Comparison of ENCODE assay signal across 21 mouse cellular contexts in the genomic region with DNA sequence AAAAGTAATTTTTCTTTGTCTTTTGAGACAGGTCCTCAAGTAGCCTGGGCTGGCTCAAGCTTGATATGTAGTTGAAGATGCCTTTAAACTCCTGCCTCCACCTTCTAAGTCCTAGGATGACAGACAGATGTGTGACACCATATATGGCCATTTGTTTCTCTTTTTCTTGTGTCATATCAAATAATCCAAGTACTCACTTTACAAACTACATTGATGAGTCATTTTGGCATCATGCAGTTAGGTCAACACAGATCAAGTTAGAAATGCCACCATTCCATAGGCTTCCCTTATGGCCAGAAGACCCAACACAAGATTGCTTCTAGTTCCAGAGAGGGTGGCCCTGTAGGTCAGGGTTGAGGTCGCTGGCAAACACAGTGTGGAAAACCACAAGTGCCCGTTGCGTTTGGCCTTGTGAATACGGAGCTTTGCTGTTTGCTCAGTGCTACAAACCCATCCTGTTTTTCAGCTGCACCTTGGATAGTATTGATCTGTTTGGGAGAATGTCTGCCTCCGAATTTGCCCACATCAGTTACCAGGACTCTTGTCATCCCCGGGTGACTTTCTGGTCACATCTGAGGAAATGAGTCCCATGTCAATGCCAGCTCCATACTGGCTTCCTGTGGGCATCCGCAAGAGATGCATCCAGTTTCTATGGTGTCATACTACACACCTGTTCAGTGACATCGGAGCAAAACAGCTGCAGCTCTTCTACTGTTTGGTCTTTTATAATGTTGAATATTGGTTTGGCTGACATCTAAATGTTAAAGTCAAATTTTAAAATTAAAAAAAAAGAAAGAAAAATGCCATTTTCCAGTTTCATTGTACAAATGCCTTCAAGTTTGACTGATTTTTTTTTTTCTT. TPM values are rescaled to one million over a fixed set of nuclear protein-coding genes. Genes with fewer than 3 reads are reported as not detected.
DNase-seq lines count a peak whose midpoint lies in the region; ATAC-seq lines count a peak whose summit lies in the region.
"Had no signal": no experiment of that assay in that cellular context is flagged by ENCODE, and none has a peak within 500 bp of the region (broad histone marks: within the 10 kb centered on the region; RNA-seq: fewer than 3 reads in every experiment).

No protein-coding gene starts in this region.

- H3K4me1 ChIP-seq in liver, embryonic 15.5 days (replicated peaks) = no peaks in the 10 kb centered on the region; the same call in 1 of the 2 replicates
- H3K4me1 ChIP-seq in kidney, embryonic 15.5 days = peaks cover 25% of the 10 kb centered on the region
- peaks cover 22% of the 10 kb centered on the region for H3K4me1 ChIP-seq in embryonic facial prominence, embryonic 10.5 days
- H3K4me1 ChIP-seq: embryonic facial prominence, embryonic 12.5 days had no signal

- ATAC-seq in liver, embryonic 15.5 days (ENCODE audit: insufficient read depth) = peak; percentile 45; the same call in 1 of the 2 replicates
- no peak for ATAC-seq in kidney, embryonic 15.5 days (replicated peaks; ENCODE audit: low FRiP score)
- ATAC-seq: CD4-positive, CD25-positive, alpha-beta regulatory T cell, adult 4 months; forebrain, embryonic 15.5 days had no signal

- no peaks in the 10 kb centered on the region for H3K36me3 ChIP-seq in liver, embryonic 15.5 days (replicated peaks)
- H3K36me3 ChIP-seq in kidney, embryonic 15.5 days = no peaks in the 10 kb centered on the region
- H3K36me3 ChIP-seq in embryonic facial prominence, embryonic 10.5 days (replicated peaks) = no peaks in the 10 kb centered on the region
- H3K36me3 ChIP-seq: embryonic facial prominence, embryonic 12.5 days; forebrain, embryonic 15.5 days; G1E; heart, embryonic 15.5 days had no signal

- H3K4me2 ChIP-seq in liver, embryonic 15.5 days = no peak overlapping the region
- H3K4me2 ChIP-seq in kidney, embryonic 15.5 days = no peak overlapping the region
- H3K4me2 ChIP-seq: embryonic facial prominence, embryonic 12.5 days; forebrain, embryonic 15.5 days; heart, embryonic 11.5 days; heart, embryonic 15.5 days; hindbrain, embryonic 14.5 days had no signal

- H3K27ac ChIP-seq in liver, embryonic 15.5 days (replicated peaks) = no peak overlapping the region
- H3K27ac ChIP-seq in kidney, embryonic 15.5 days = no peak overlapping the region
- no peak overlapping the region for H3K27ac ChIP-seq in embryonic facial prominence, embryonic 10.5 days (replicated peaks)
- H3K27ac ChIP-seq: embryonic facial prominence, embryonic 12.5 days; forebrain, embryonic 15.5 days; heart, embryonic 15.5 days; hindbrain, embryonic 14.5 days had no signal

- DNase-seq in heart, adult 11 months = peak; percentile 88
- DNase-seq in heart, adult 9 months (ENCODE audit: low spot score in 2 of 2) = no peak
- peak; percentile 3 for DNase-seq in NIH3T3 (ENCODE audit: low read depth)
- DNase-seq in spleen, postnatal 36 days (ENCODE audit: low spot score in 2 of 2) = no peak
- no peak for DNase-seq in embryonic facial prominence, embryonic 10.5 days (ENCODE audit: low spot score)
- DNase-seq: adrenal gland, postnatal 25 days; cerebellum, adult 2 months; cerebellum, postnatal 10 days; embryo, embryonic 11 days; gastrocnemius, postnatal 36 days; heart, adult 18-20 months; heart, postnatal 14 days had no signal

- H3K9ac ChIP-seq in liver, embryonic 15.5 days = no peak overlapping the region
- no peak overlapping the region for H3K9ac ChIP-seq in kidney, embryonic 15.5 days
- H3K9ac ChIP-seq: embryonic facial prominence, embryonic 12.5 days; forebrain, embryonic 15.5 days; heart, embryonic 15.5 days; hindbrain, embryonic 14.5 days had no signal

- H3K9me3 ChIP-seq in liver, embryonic 15.5 days (replicated peaks) = no peaks in the 10 kb centered on the region
- H3K9me3 ChIP-seq in kidney, embryonic 15.5 days (replicated peaks) = no peaks in the 10 kb centered on the region
- no peaks in the 10 kb centered on the region for H3K9me3 ChIP-seq in embryonic facial prominence, embryonic 10.5 days
- H3K9me3 ChIP-seq: embryonic facial prominence, embryonic 12.5 days; forebrain, embryonic 15.5 days; heart, embryonic 15.5 days had no signal

- WGBS in liver, embryonic 15.5 days (ENCODE audit: insufficient replicate concordance) = 49% methylated on average over 8 of the region's 8 CpGs
- WGBS in kidney, embryonic 15.5 days = 78% methylated on average over 8 of the region's 8 CpGs
- WGBS in embryonic facial prominence, embryonic 10.5 days = 86% methylated on average over 8 of the region's 8 CpGs

- peaks cover 48% of the 10 kb centered on the region for H3K27me3 ChIP-seq in liver, embryonic 15.5 days
- H3K27me3 ChIP-seq in kidney, embryonic 15.5 days = peaks cover 40% of the 10 kb centered on the region
- peaks cover 36% of the 10 kb centered on the region for H3K27me3 ChIP-seq in embryonic facial prominence, embryonic 10.5 days (replicated peaks; ENCODE audit: low read depth, poor library complexity, severe bottlenecking)

- H3K4me3 ChIP-seq in liver, embryonic 15.5 days (replicated peaks) = no peak overlapping the region
- no peak overlapping the region for H3K4me3 ChIP-seq in kidney, embryonic 15.5 days (replicated peaks)
- H3K4me3 ChIP-seq in embryonic facial prominence, embryonic 10.5 days = no peak overlapping the region
- H3K4me3 ChIP-seq: embryonic facial prominence, embryonic 12.5 days; forebrain, embryonic 15.5 days; heart, embryonic 15.5 days had no signal

RNA-seq across cellular contexts. Expression of gene Fst, which starts 4.0 kb away (rescaled TPM):
- polyA plus RNA-seq in liver, embryonic 15.5 days (2015; fragmentation: Nextera tagmentation; extraction: Ambion mirVana) = 5.9 and 6.6 TPM in 2 replicates
- 4.3 and 7.3 TPM in 2 replicates for polyA plus RNA-seq in kidney, embryonic 15.5 days (2015; fragmentation: Nextera tagmentation; extraction: Ambion mirVana)
- polyA plus RNA-seq in embryonic facial prominence, embryonic 10.5 days (2016; fragmentation: Nextera tagmentation; extraction: Ambion mirVana) = 9.4 and 10.7 TPM in 2 replicates
- polyA plus RNA-seq: G1E had no signal

Comparison
In these comparisons a context has a peak if more than half of its experiments do, and no peak if none do; other contexts are left out.
1. DNase-seq: peak in heart, adult 11 months (single experiment) and NIH3T3 (single experiment); none in heart, adult 9 months (0 of 2), spleen, postnatal 36 days (0 of 2) and embryonic facial prominence, embryonic 10.5 days (single experiment).